Mouse (Mus musculus): ENCODE data around the gene Gm10142.
"Not testable (repeated sequence)": the region's sequence is repeated elsewhere in the genome, so short reads cannot be mapped to it uniquely, and the experiment has no call there.

Gm10142 gene

DNA sequence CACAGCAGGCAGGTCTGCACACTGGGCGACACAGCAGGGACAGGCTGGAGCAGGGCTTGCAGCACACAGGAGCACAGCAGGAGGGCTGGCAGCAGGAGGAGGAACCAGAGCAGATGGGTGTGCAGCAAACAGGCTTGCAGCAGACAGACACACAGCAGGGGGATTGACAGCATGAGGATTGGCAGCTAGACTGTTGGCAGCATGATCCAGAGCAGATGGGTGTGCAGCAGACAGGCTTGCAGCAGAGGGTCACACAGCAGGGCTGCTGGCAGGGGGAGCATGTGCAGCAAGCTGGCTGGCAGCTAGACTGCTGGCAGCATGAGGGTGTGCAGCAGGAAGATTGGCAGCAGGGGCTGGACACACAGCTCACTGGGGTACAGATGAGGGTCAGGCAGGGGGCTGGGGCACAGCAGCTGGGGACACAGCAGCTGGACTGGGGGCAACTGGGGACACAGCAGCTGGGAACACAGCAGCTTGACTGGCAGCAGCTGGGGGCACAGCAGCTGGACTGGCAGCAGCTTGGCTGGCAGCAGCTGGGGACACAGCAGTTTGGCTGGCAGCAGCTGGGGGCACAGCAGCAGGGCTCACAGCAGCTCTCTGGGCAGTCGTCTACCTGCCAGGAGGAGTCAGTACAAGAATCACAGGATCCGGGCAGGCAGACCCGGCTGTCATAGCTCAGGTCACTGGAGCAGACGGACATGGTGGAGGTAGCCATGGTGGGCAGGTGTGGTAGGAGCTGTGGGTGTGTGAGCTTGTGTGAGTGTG lies 26.5 kb downstream of the Gm10142 start, which contains the start of gene Gm18596:
Gm18596 (minus strand) TSS at position 715 of the 765 bp plus-strand sequence.
- not testable (repeated sequence) for DNase-seq

DNA sequence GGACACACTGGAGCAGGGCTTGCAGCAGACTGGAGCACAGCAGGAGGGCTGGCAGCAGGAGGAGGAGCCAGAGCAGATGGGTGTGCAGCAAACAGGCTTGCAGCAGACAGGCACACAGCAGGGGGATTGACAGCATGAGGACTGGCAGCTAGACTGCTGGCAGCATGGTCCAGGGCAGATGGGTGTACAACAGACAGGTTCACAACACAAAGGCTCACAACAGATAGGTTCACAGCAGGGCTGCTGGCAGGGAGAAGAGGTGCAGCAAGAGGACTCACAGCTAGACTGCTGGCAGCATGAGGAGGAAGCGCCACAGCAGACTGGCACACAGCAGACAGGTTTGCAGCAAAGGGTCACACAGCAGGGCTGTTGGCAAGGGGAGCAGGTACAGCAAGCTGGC lies 35.1 kb downstream of the Gm10142 start:
- DNase-seq: not testable (repeated sequence)

DNA sequence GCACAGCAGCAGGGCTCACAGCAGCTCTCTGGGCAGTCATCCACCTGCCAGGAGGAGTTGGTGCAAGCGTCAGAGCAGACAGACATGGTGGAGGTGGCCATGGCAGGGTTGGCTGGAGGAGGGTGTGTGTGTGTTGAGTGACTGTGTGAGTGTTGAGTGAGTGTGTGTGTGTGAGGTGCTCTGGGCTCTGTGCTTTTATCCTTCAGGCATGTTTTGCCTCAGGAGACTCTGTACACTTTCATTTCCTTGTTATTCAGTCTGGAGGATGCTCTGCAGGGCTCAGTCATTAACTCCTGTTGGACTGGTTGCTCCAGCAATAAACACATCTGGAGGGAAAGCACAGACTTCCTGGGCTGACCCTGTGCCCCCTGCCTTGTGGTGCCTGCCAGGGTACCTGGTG lies 35.6 kb downstream of the Gm10142 start, which contains the start of gene Gm9736:
Gm9736 (minus strand) TSS at position 101 of the 400 bp plus-strand sequence.
- not testable (repeated sequence) for DNase-seq

DNA sequence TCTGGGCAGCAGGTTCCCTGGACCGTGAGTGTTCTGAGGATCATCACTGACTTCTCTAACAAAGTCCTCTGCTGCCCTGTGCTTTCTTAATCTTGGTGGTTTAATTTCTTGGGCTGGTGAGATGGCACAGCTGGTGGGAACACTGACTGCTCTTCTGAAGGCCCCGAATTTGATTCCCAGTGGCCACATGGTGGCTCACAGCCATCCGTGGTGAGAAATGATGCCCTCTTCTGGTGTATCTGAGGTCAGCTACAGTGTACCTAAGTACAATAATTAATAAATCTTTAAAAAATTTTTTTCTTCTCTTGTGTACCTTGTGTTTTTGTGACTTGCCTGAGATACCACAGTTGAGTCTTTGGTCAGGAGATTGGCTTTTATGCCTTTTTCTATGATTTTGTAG lies 36.7 kb downstream of the Gm10142 start:
- DNase-seq: not testable (repeated sequence)

DNA sequence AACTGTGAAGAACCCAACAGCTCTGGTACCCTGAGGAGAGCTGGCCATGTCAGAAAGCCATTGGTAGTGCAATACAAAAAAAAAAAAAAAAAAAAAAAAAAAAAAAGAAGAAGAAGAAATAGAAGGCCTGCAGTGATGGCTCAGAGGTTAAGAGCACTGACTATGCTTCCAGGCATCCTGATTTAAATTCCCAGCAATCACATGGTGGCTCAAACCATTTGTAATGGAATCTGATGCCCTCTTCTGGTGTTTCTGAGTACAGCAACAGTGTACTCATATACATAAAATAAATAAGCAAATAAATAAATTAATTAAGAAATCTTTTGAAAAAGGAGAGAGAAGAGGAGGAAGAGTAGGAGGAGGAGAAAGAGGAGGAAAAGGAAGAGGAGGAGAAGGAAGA lies 37.8 kb downstream of the Gm10142 start:
- DNase-seq: no peak

DNA sequence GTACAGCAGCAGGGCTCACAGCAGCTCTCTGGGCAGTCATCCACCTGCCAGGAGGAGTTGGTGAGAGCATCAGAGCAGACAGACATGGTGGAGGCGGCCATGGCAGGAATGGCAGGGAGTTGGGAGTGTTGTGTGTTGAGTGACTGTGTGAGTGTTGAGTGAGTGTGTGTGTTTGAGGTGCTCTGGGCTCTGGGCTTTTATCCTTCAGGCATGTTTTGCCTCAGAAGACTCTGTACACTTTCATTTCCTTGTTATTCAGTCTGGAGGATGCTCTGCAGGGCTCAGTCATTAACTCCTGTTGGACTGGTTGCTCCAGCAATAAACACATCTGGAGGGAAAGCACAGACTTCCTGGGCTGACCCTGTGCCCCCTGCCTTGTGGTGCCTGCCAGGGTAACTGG lies 44.0 kb downstream of the Gm10142 start, which contains the start of gene Gm3233:
Gm3233 (minus strand) TSS at position 101 of the 400 bp plus-strand sequence.
- not testable (repeated sequence) for DNase-seq

Measured in lung, postnatal 14 days (tissue).